Comparison of ENCODE assay signal across 9 mouse cellular contexts in genomic region chr12:57787471-57787870, GRCm38 (mm10).
DNase-seq lines count a peak whose midpoint lies in the region; ATAC-seq and TF ChIP-seq lines count a peak whose summit lies in the region.
"Had no signal": no experiment of that assay in that cellular context is flagged by ENCODE, and none has a peak within 500 bp of the region (broad histone marks: within the 10 kb centered on the region; RNA-seq: fewer than 3 reads in every experiment).

No protein-coding gene starts in this region.

- no peaks in the 10 kb centered on the region for H3K9me3 ChIP-seq in intestine, embryonic 14.5 days (ENCODE audit: control insufficient read depth, low read length)
- no peaks in the 10 kb centered on the region for H3K9me3 ChIP-seq in intestine, embryonic 16.5 days (ENCODE audit: control insufficient read depth, low read length)
- H3K9me3 ChIP-seq in E14TG2a.4 (ENCODE audit: low read length): no peaks in the 10 kb centered on the region
- H3K9me3 ChIP-seq: limb, embryonic 12.5 days had no signal

- 26% methylated on average over 5 of the region's 5 CpGs for WGBS in intestine, embryonic 14.5 days
- 26% methylated on average over 5 of the region's 5 CpGs for WGBS in intestine, embryonic 16.5 days

- no peak for ATAC-seq in intestine, embryonic 14.5 days (replicated peaks; ENCODE audit: low FRiP score, low TSS enrichment, low read depth)
- no peak; the same call in 1 of the 2 replicates for ATAC-seq in intestine, embryonic 16.5 days
- peak; percentile 55 for ATAC-seq in granulocyte monocyte progenitor cell, adult 5-6 weeks (replicated peaks; ENCODE audit: poor library complexity, severe bottlenecking)
- ATAC-seq in inflammation-experienced regulatory T-cells, adult 6 months: no peak

- TF ChIP-seq CTCF in E14TG2a.4 (conservative IDR thresholded peaks at IDR 0.05; ENCODE audit: low read length): peak; percentile 54

- no peaks in the 10 kb centered on the region for H3K27me3 ChIP-seq in intestine, embryonic 14.5 days (replicated peaks; ENCODE audit: control insufficient read depth, insufficient read depth, low read length)
- H3K27me3 ChIP-seq in intestine, embryonic 16.5 days (replicated peaks; ENCODE audit: control insufficient read depth, insufficient read depth, low read length): no peaks in the 10 kb centered on the region
- no peaks in the 10 kb centered on the region for H3K27me3 ChIP-seq in E14TG2a.4 (ENCODE audit: insufficient read depth, low read length)
- H3K27me3 ChIP-seq: limb, embryonic 12.5 days had no signal

- no peak overlapping the region for H3K9ac ChIP-seq in intestine, embryonic 14.5 days (ENCODE audit: low read length)
- no peak overlapping the region for H3K9ac ChIP-seq in intestine, embryonic 16.5 days (ENCODE audit: low read depth, low read length)
- H3K9ac ChIP-seq: limb, embryonic 12.5 days had no signal

- no peaks in the 10 kb centered on the region for H3K36me3 ChIP-seq in intestine, embryonic 14.5 days (ENCODE audit: control insufficient read depth, insufficient read depth, low read length)
- no peaks in the 10 kb centered on the region for H3K36me3 ChIP-seq in intestine, embryonic 16.5 days (ENCODE audit: control insufficient read depth, insufficient read depth, low read length)
- no peaks in the 10 kb centered on the region for H3K36me3 ChIP-seq in E14TG2a.4 (ENCODE audit: insufficient read depth, low read length)
- H3K36me3 ChIP-seq: limb, embryonic 12.5 days had no signal

- no peak overlapping the region for H3K4me3 ChIP-seq in intestine, embryonic 14.5 days (ENCODE audit: low read depth, low read length)
- H3K4me3 ChIP-seq in intestine, embryonic 16.5 days (ENCODE audit: low read length): no peak overlapping the region
- H3K4me3 ChIP-seq in E14TG2a.4 (replicated peaks; ENCODE audit: low read length): no peak overlapping the region
- H3K4me3 ChIP-seq: limb, embryonic 12.5 days had no signal

- DNase-seq in intestine, embryonic 14.5 days (ENCODE audit: low spot score): peak; percentile 65
- DNase-seq in adrenal gland, postnatal 36 days: peak; percentile 2 to 40
- peak; percentile 34 for DNase-seq in lung, postnatal 36 days
- no peak for DNase-seq in spleen, postnatal 14 days (ENCODE audit: low spot score in 2 of 2)

- no peaks in the 10 kb centered on the region for H3K4me1 ChIP-seq in intestine, embryonic 14.5 days (replicated peaks; ENCODE audit: control insufficient read depth, insufficient read depth, low read length)
- H3K4me1 ChIP-seq in intestine, embryonic 16.5 days (ENCODE audit: control insufficient read depth, insufficient read depth, low read length): no peaks in the 10 kb centered on the region
- H3K4me1 ChIP-seq in E14TG2a.4 (replicated peaks; ENCODE audit: low read depth, low read length): no peaks in the 10 kb centered on the region
- H3K4me1 ChIP-seq: limb, embryonic 12.5 days had no signal

- H3K27ac ChIP-seq in intestine, embryonic 14.5 days (ENCODE audit: low read depth): no peak overlapping the region
- H3K27ac ChIP-seq in intestine, embryonic 16.5 days (ENCODE audit: low read length): no peak overlapping the region
- H3K27ac ChIP-seq: limb, embryonic 12.5 days had no signal

- no peak overlapping the region for H3K4me2 ChIP-seq in intestine, embryonic 14.5 days (ENCODE audit: low read length)
- H3K4me2 ChIP-seq in intestine, embryonic 16.5 days (ENCODE audit: low read depth, low read length): no peak overlapping the region
- H3K4me2 ChIP-seq: limb, embryonic 12.5 days had no signal

Comparison
In these comparisons a context has a peak if more than half of its experiments do, and no peak if none do; other contexts are left out.
1. DNase-seq: peak in intestine, embryonic 14.5 days (single experiment), adrenal gland, postnatal 36 days (2 of 2) and lung, postnatal 36 days (single experiment); none in spleen, postnatal 14 days (0 of 2).